ENCODE assay signal across 12 mouse cellular contexts in the genomic region with DNA sequence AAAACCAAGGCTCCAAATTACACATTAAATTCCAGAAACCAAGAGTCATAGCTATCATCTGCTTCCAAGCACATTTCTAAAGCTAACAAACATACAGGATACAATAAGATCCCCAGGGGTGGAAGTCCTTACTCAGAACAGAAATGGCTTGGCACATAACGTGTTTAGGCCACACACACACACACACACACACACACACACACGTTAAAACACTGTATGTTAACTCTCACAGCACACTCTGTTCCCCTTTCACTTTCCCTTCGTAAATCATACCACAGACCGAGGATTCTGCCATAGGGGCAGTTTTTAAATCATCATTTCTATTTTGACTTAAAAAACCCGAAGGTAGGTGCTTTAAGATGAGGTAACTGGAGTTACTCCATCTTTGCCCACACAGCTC. TPM values are rescaled to one million over a fixed set of nuclear protein-coding genes. Genes with fewer than 3 reads are reported as not detected.
A peak's percentile ranks its signal among the peaks of the same experiment; 100 is the strongest.
DNase-seq lines count a peak whose midpoint lies in the region; ATAC-seq lines count a peak whose summit lies in the region.
"Had no signal": no experiment of that assay in that cellular context is flagged by ENCODE, and none has a peak within 500 bp of the region (broad histone marks: within the 10 kb centered on the region; RNA-seq: fewer than 3 reads in every experiment).

No protein-coding gene starts in this region.

- peaks cover 9% of the 10 kb centered on the region; the same call in 1 of the 2 replicates for H3K36me3 ChIP-seq in kidney, embryonic 16.5 days (ENCODE audit: insufficient read depth, low read length)
- peaks cover 10% of the 10 kb centered on the region; the same call in 1 of the 2 replicates for H3K36me3 ChIP-seq in macrophage (ENCODE audit: inconsistent target)
- H3K36me3 ChIP-seq: neural tube, embryonic 12.5 days had no signal

- H3K4me1 ChIP-seq in kidney, embryonic 16.5 days (ENCODE audit: insufficient read depth, low read length), result peaks cover 7% of the 10 kb centered on the region; the same call in 1 of the 2 replicates

- peak overlapping the region; percentile 55 for H3K27ac ChIP-seq in kidney, embryonic 16.5 days (ENCODE audit: low read length)
- H3K27ac ChIP-seq in macrophage, result peak overlapping the region; percentile 31; the same call in 1 of the 2 replicates
- H3K27ac ChIP-seq: neural tube, embryonic 12.5 days had no signal

- no peak overlapping the region for H3K9ac ChIP-seq in kidney, embryonic 16.5 days (replicated peaks; ENCODE audit: low read length)
- H3K9ac ChIP-seq: heart, embryonic 15.5 days; lung, embryonic 14.5 days; neural tube, embryonic 12.5 days had no signal

- no peaks in the 10 kb centered on the region for H3K9me3 ChIP-seq in kidney, embryonic 16.5 days (ENCODE audit: low read length)
- H3K9me3 ChIP-seq: heart, embryonic 15.5 days; neural tube, embryonic 12.5 days had no signal

- ATAC-seq in kidney, embryonic 16.5 days (ENCODE audit: low FRiP score, low TSS enrichment), result no peak
- ATAC-seq: Patski had no signal

- no peak overlapping the region for H3K4me2 ChIP-seq in kidney, embryonic 16.5 days (replicated peaks; ENCODE audit: low read depth, low read length)
- H3K4me2 ChIP-seq: heart, embryonic 15.5 days; lung, embryonic 14.5 days; neural tube, embryonic 12.5 days had no signal

- no peak overlapping the region for H3K4me3 ChIP-seq in kidney, embryonic 16.5 days (ENCODE audit: low read length)
- H3K4me3 ChIP-seq in macrophage (ENCODE audit: inconsistent target), result peak overlapping the region; percentile 8; the same call in 1 of the 2 replicates
- H3K4me3 ChIP-seq: heart, embryonic 15.5 days; neural tube, embryonic 12.5 days had no signal

- H3K27me3 ChIP-seq in kidney, embryonic 16.5 days (ENCODE audit: insufficient read depth, low read length), result no peaks in the 10 kb centered on the region
- H3K27me3 ChIP-seq: heart, embryonic 15.5 days; Patski had no signal

- WGBS in kidney, embryonic 16.5 days, result 55% methylated on average over 5 of the region's 5 CpGs
- WGBS in macrophage (ENCODE audit: missing documents), result 1% methylated on average over 5 of the region's 5 CpGs

- H3K79me2 ChIP-seq in macrophage (ENCODE audit: inconsistent target), result peaks cover 65% of the 10 kb centered on the region

- DNase-seq in kidney, adult 9 months, result no peak
- peak; percentile 72 for DNase-seq in 3T3-L1 (ENCODE audit: low read depth, low spot score)
- DNase-seq in Muller cell, postnatal 12 days (ENCODE audit: inconsistent ontology term), result peak; percentile 61
- DNase-seq in layer of hippocampus, postnatal 14 days (ENCODE audit: low spot score in 2 of 2), result no peak
- no peak for DNase-seq in adrenal gland, postnatal 36 days
- DNase-seq: lung, embryonic 14.5 days; thymus, postnatal 14 days had no signal

RNA-seq across cellular contexts. Expression of gene Lrrk1, which starts 3.9 kb away (rescaled TPM):
- 16.7 and 18.1 TPM in 2 replicates for polyA plus RNA-seq in kidney, embryonic 16.5 days (2015; fragmentation: Nextera tagmentation; extraction: Ambion mirVana)
- 100 to 1,000 TPM in 16 of 26 experiments, 10 to 100 TPM in 10; 30.9 to 175 (median 117) TPM for total RNA-seq in macrophage (2018; cell fraction: chromatin; rRNA removed)
- total RNA-seq in macrophage (2018; cell fraction: cytosol; rRNA removed), result 10 to 100 TPM; 13.9 to 40.6 (median 23.4) TPM
- 10 to 100 TPM; 26.5 to 85.3 (median 67.4) TPM for total RNA-seq in macrophage (2018; cell fraction: nucleus; rRNA removed)
- 12.7 to 23.3 TPM (median 13.9 TPM) in 3 replicates for polyA plus RNA-seq in macrophage (2018)
- 1 to 10 TPM; 2.5 to 3.6 TPM for total RNA-seq in layer of hippocampus, postnatal 14 days (2021)
- 10 to 100 TPM; 15.3 to 15.5 TPM for total RNA-seq in adrenal gland, postnatal 36 days (2021)

RNA-seq across cellular contexts. Expression of gene Gm10974, which starts 18.5 kb away (rescaled TPM):
- not detected in 2 replicates for polyA plus RNA-seq in kidney, embryonic 16.5 days (2015; fragmentation: Nextera tagmentation; extraction: Ambion mirVana)
- total RNA-seq in macrophage (2018; cell fraction: chromatin; rRNA removed), result not detected
- not detected for total RNA-seq in macrophage (2018; cell fraction: cytosol; rRNA removed)
- not detected for total RNA-seq in macrophage (2018; cell fraction: nucleus; rRNA removed)
- polyA plus RNA-seq in macrophage (2018), result not detected in 3 replicates
- total RNA-seq in layer of hippocampus, postnatal 14 days (2021), result not detected
- total RNA-seq in adrenal gland, postnatal 36 days (2021), result not detected
- polyA plus RNA-seq: heart, embryonic 15.5 days; lung, embryonic 14.5 days; neural tube, embryonic 12.5 days; Patski had no signal

RNA-seq across cellular contexts. Expression of gene Aldh1a3, which starts 43.1 kb away (rescaled TPM):
- 43.4 and 48.6 TPM in 2 replicates for polyA plus RNA-seq in kidney, embryonic 16.5 days (2015; fragmentation: Nextera tagmentation; extraction: Ambion mirVana)
- not detected for total RNA-seq in macrophage (2018; cell fraction: chromatin; rRNA removed)
- total RNA-seq in macrophage (2018; cell fraction: cytosol; rRNA removed), result under 1 TPM in 11 of 26 experiments, not detected in 15; 0.07 to 0.19 (median 0.12) TPM
- 1 to 10 TPM in 2 of 26 experiments, under 1 TPM in 10, not detected in 14; 0.32 to 1.1 (median 0.55) TPM for total RNA-seq in macrophage (2018; cell fraction: nucleus; rRNA removed)
- not detected in 3 replicates for polyA plus RNA-seq in macrophage (2018)
- 1 to 10 TPM; 1.6 TPM for total RNA-seq in layer of hippocampus, postnatal 14 days (2021)
- total RNA-seq in adrenal gland, postnatal 36 days (2021), result 10 to 100 TPM in 1 of 2 experiments, 1 to 10 TPM in 1; 9.2 to 10.4 TPM

Comparison
In these comparisons a context has a peak if more than half of its experiments do, and no peak if none do; other contexts are left out.
1. DNase-seq: peak in 3T3-L1 (single experiment) and Muller cell, postnatal 12 days (single experiment); none in kidney, adult 9 months (single experiment), layer of hippocampus, postnatal 14 days (0 of 2) and adrenal gland, postnatal 36 days (0 of 2).